Mouse (Mus musculus) stomach, postnatal 0 days (tissue): ENCODE measurements at regions not wholly inside any gene's neighbourhood (a gene's known extent, or its start where the extent isn't known, plus 50 kb on each side); places are given as distances from the start of the nearest gene placed in this dataset.

Experiments used
- CTCF ChIP-seq: IDR thresholded peaks from 2 replicates; pipeline ENCODE4 v1.5.1; 2016; ENCODE audit warnings: antibody characterized with exemption, low read depth, mild to moderate bottlenecking, moderate library complexity
- EP300 ChIP-seq: optimal IDR thresholded peaks from 2 replicates; pipeline ENCODE3; 2016; ENCODE audit warnings: antibody characterized with exemption

GRCm38 (mm10) chr6:95936504-95936903 is 176.4 kb upstream of the Fam19a1 start:
- TF ChIP-seq CTCF (no peak), EP300 (no peak)
